Mouse (Mus musculus) kidney, embryonic 16.5 days (tissue): Measurements from ENCODE around the gene Taok2. TPM values are rescaled to one million over a fixed set of nuclear protein-coding genes. Genes with fewer than 3 reads are reported as not detected.

Experiments
- ATAC-seq: fragments of 200-750 bp; cut with Nextera tagmentation; 2 replicates; pipeline ENCODE4 v1.8.0; 2017; ENCODE audit warnings: moderate TSS enrichment; ENCODE audit not compliant: low FRiP score, low TSS enrichment
- H3K27ac ChIP-seq: fragments of 300-500 bp; sonication (generic); 2 replicates; pipeline ENCODE4 v1.5.1; 2014; ENCODE audit warnings: low read length
- H3K27me3 ChIP-seq: fragments of 300-500 bp; sonication (generic); 2 replicates; pipeline ENCODE4 v1.6.1; 2014; ENCODE audit warnings: low read length, control low read depth, mixed read lengths; ENCODE audit not compliant: insufficient read depth
- H3K36me3 ChIP-seq: fragments of 300-500 bp; sonication (generic); 2 replicates; pipeline ENCODE4 v1.6.1; 2014; ENCODE audit warnings: low read length, control low read depth, mixed read lengths; ENCODE audit not compliant: insufficient read depth
- H3K4me1 ChIP-seq: fragments of 300-500 bp; sonication (generic); 2 replicates; pipeline ENCODE4 v1.6.1; 2014; ENCODE audit warnings: low read length, control low read depth, mixed read lengths; ENCODE audit not compliant: insufficient read depth
- H3K4me2 ChIP-seq: fragments of 300-500 bp; sonication (generic); replicated peaks from 2 replicates; pipeline ENCODE4 v1.6.1; 2014; ENCODE audit warnings: low read depth, low read length
- H3K4me3 ChIP-seq: fragments of 300-500 bp; sonication (generic); 2 replicates; pipeline ENCODE4 v1.5.1; 2014; ENCODE audit warnings: mild to moderate bottlenecking, low read length
- H3K9ac ChIP-seq: fragments of 300-500 bp; sonication (generic); replicated peaks from 2 replicates; pipeline ENCODE4 v1.6.1; 2014; ENCODE audit warnings: low read length
- H3K9me3 ChIP-seq: fragments of 300-500 bp; sonication (generic); 2 replicates; pipeline ENCODE4 v1.6.1; 2016; ENCODE audit warnings: low read length, control low read depth
- WGBS: fragments of 180-500 bp; shearing (Covaris S2); extraction: QIAGEN DNeasy Blood & Tissue Kit; methylation state at CpG from one replicate; pipeline ENCODE4 v1.1.7; 2014; 5-methylcytosine and 5-hydroxymethylcytosine counted together
- polyA plus RNA-seq: library from polyadenylated mRNA; unstranded; fragments of >200 nt; fragmentation: Nextera tagmentation; extraction: Ambion mirVana; gene quantifications from 2 replicates; pipeline ENCODE4 v1.2.1, GENCODE M21; 2015

Gene Taok2
- 58.6 and 59.9 TPM in 2 replicates for polyA plus RNA-seq

GRCm38 (mm10) chr7:126884286-126885164 lies at the start of gene Taok2:
Gene Taok2, minus strand, starts transcription at chr7:126884703.
- H3K4me2 ChIP-seq: peak within 1 kb of the TSS; percentile 99
- H3K36me3 ChIP-seq: peaks cover 12% of the 10 kb centered on the region
- H3K4me1 ChIP-seq: peaks cover 37% of the 10 kb centered on the region
- peak within 1 kb of the TSS; percentile 90 for H3K4me3 ChIP-seq
- H3K9ac ChIP-seq: peak within 1 kb of the TSS; percentile 91
- no peaks in the 10 kb centered on the region for H3K27me3 ChIP-seq
- no peaks in the 10 kb centered on the region for H3K9me3 ChIP-seq
- peak within 1 kb of the TSS; percentile 98 for H3K27ac ChIP-seq
- WGBS: 0% methylated on average over 54 of the region's 56 CpGs
- ATAC-seq: peak; percentile 98

- H3K27me3 ChIP-seq: no peaks in the 10 kb centered on the region
- no peak overlapping the region for H3K4me2 ChIP-seq
- no peak overlapping the region for H3K4me3 ChIP-seq
- no peak overlapping the region for H3K27ac ChIP-seq
- no peak overlapping the region for H3K9ac ChIP-seq
- peaks cover 12% of the 10 kb centered on the region for H3K4me1 ChIP-seq
- whole genome bisulfite sequencing: 65% methylated on average over 2 of the region's 2 CpGs
- ATAC-seq: no peak
- H3K36me3 ChIP-seq: peaks cover 22% of the 10 kb centered on the region; the same call in 1 of the 2 replicates
- H3K9me3 ChIP-seq: no peaks in the 10 kb centered on the region
Measured at GRCm38 (mm10) chr7:126932652-126933051, 48.1 kb upstream of the Taok2 start.

- peaks cover 6% of the 10 kb centered on the region; the same call in 1 of the 2 replicates for H3K36me3 ChIP-seq
- peaks cover 12% of the 10 kb centered on the region for H3K4me1 ChIP-seq
- H3K27me3 ChIP-seq: no peaks in the 10 kb centered on the region
- peak overlapping the region; percentile 68 for H3K4me2 ChIP-seq
- under 1% methylated on average over 27 of the region's 27 CpGs for WGBS
- peak overlapping the region; percentile 40; the same call in 1 of the 2 replicates for H3K27ac ChIP-seq
- no peak; the same call in 1 of the 2 replicates for ATAC-seq
- H3K4me3 ChIP-seq: peak overlapping the region; percentile 76
- H3K9me3 ChIP-seq: no peaks in the 10 kb centered on the region
- H3K9ac ChIP-seq: peak overlapping the region; percentile 74
Measured at GRCm38 (mm10) chr7:126929046-126929445, 44.5 kb upstream of the Taok2 start.

- H3K36me3 ChIP-seq: peaks cover 6% of the 10 kb centered on the region; the same call in 1 of the 2 replicates
Measured at GRCm38 (mm10) chr7:126928384-126929037, 44.0 kb upstream of the Taok2 start, which contains the start of gene Kctd13. Gene Kctd13, plus strand, starts transcription at chr7:126928879.

GRCm38 (mm10) chr7:126926299-126926698 lies 41.8 kb upstream of the Taok2 start:
- Histone ChIP-seq H3K4me1 (peaks cover 12% of the 10 kb centered on the region), H3K4me2 (no peak overlapping the region), H3K9me3 (no peaks in the 10 kb centered on the region), H3K9ac (no peak overlapping the region), H3K36me3 (peaks cover 2% of the 10 kb centered on the region; the same call in 1 of the 2 replicates), H3K4me3 (no peak overlapping the region), H3K27ac (no peak overlapping the region), H3K27me3 (no peaks in the 10 kb centered on the region)
- 43% methylated on average over 3 of the region's 3 CpGs for WGBS
- no peak for ATAC-seq

More at GRCm38 (mm10) chr7:126928384-126929037, 44.0 kb upstream of the Taok2 start, which contains the start of gene Kctd13:
- peaks cover 12% of the 10 kb centered on the region for H3K4me1 ChIP-seq
- peak within 1 kb of the TSS; percentile 74 for H3K9ac ChIP-seq
- 3% methylated on average over 55 of the region's 56 CpGs for WGBS
- H3K4me3 ChIP-seq: peak within 1 kb of the TSS; percentile 76
- peak within 1 kb of the TSS; percentile 66 for H3K27ac ChIP-seq
- peak; percentile 97 for ATAC-seq
- H3K27me3 ChIP-seq: no peaks in the 10 kb centered on the region
- H3K4me2 ChIP-seq: peak within 1 kb of the TSS; percentile 68
- H3K9me3 ChIP-seq: no peaks in the 10 kb centered on the region

- no peak overlapping the region for H3K4me3 ChIP-seq
- no peaks in the 10 kb centered on the region for H3K9me3 ChIP-seq
- ATAC-seq: no peak
- H3K4me1 ChIP-seq: no peaks in the 10 kb centered on the region
- H3K27ac ChIP-seq: no peak overlapping the region
- H3K9ac ChIP-seq: no peak overlapping the region
- WGBS: 83% methylated on average over 5 of the region's 5 CpGs
- H3K4me2 ChIP-seq: no peak overlapping the region
- H3K27me3 ChIP-seq: no peaks in the 10 kb centered on the region
- H3K36me3 ChIP-seq: no peaks in the 10 kb centered on the region
Measured at GRCm38 (mm10) chr7:126923999-126924398, 39.5 kb upstream of the Taok2 start.

GRCm38 (mm10) chr7:126922624-126923060 lies 38.1 kb upstream of the Taok2 start, which contains the start of gene Tmem219:
Gene Tmem219, minus strand, starts transcription at chr7:126922917.
- Histone ChIP-seq H3K4me2 (0 out of 2 replicates have a peak within 1 kb of the TSS, but pooled peaks have one; percentile 2), H3K36me3 (no peaks in the 10 kb centered on the region), H3K9me3 (no peaks in the 10 kb centered on the region), H3K27me3 (no peaks in the 10 kb centered on the region), H3K9ac (no peak within 1 kb of the TSS), H3K4me1 (no peaks in the 10 kb centered on the region), H3K4me3 (no peak within 1 kb of the TSS), H3K27ac (peak within 1 kb of the TSS; percentile 14)
- WGBS: 50% methylated on average over 5 of the region's 5 CpGs
- peak; percentile 83; the same call in 1 of the 2 replicates for ATAC-seq

- no peak overlapping the region; the same call in 1 of the 2 replicates for H3K4me2 ChIP-seq
- no peaks in the 10 kb centered on the region for H3K9me3 ChIP-seq
- WGBS: 59% methylated on average over 2 of the region's 2 CpGs
Measured at GRCm38 (mm10) chr7:126921563-126921962, 37.1 kb upstream of the Taok2 start.

GRCm38 (mm10) chr7:126919973-126920372 lies 35.5 kb upstream of the Taok2 start:
- 82% methylated on average over 4 of the region's 4 CpGs for WGBS
- ATAC-seq: no peak
- H3K9me3 ChIP-seq: no peaks in the 10 kb centered on the region
- no peaks in the 10 kb centered on the region for H3K27me3 ChIP-seq
- no peak overlapping the region for H3K4me3 ChIP-seq
- H3K36me3 ChIP-seq: no peaks in the 10 kb centered on the region
- no peak overlapping the region for H3K4me2 ChIP-seq
- no peak overlapping the region for H3K27ac ChIP-seq
- H3K9ac ChIP-seq: no peak overlapping the region
- no peaks in the 10 kb centered on the region for H3K4me1 ChIP-seq

More at GRCm38 (mm10) chr7:126921563-126921962, 37.1 kb upstream of the Taok2 start:
- Histone ChIP-seq H3K4me3 (no peak overlapping the region), H3K36me3 (no peaks in the 10 kb centered on the region), H3K27me3 (no peaks in the 10 kb centered on the region), H3K9ac (0 out of 2 replicates have a peak overlapping the region, but pooled peaks have one; percentile 10), H3K27ac (peak overlapping the region; percentile 14), H3K4me1 (no peaks in the 10 kb centered on the region)
- ATAC-seq: no peak
